Mouse (Mus musculus): ENCODE results near the gene Plaur. TPM values are rescaled to one million over a fixed set of nuclear protein-coding genes. Genes with fewer than 3 reads are reported as not detected.

Gene Plaur
- polyA plus RNA-seq, 1 experiment from 2014 or later, result 2.0 TPM

- H3K27me3 ChIP-seq (replicated peaks; ENCODE audit: control insufficient read depth, insufficient read depth, low read length), result no peaks in the 10 kb centered on the region
- no peak overlapping the region for H3K27ac ChIP-seq (ENCODE audit: low read depth, low read length)
- no peak overlapping the region for H3K9ac ChIP-seq (ENCODE audit: low read length)
- H3K36me3 ChIP-seq (ENCODE audit: control insufficient read depth, insufficient read depth, low read length), result no peaks in the 10 kb centered on the region
- WGBS, result 89% methylated on average over 5 of the region's 5 CpGs
- H3K9me3 ChIP-seq (replicated peaks; ENCODE audit: control insufficient read depth, low read length), result no peaks in the 10 kb centered on the region
- DNase-seq (ENCODE audit: low spot score), result no peak
- ATAC-seq, result no peak
- no peak overlapping the region for H3K4me2 ChIP-seq (ENCODE audit: low read length)
- no peaks in the 10 kb centered on the region for H3K4me1 ChIP-seq (ENCODE audit: control insufficient read depth, insufficient read depth, low read length)
- no peak overlapping the region for H3K4me3 ChIP-seq (ENCODE audit: low read depth, low read length)
These were observed 6.6 kb upstream of the Plaur start for GRCm38 (mm10) chr7:24455726-24456125.

DNA sequence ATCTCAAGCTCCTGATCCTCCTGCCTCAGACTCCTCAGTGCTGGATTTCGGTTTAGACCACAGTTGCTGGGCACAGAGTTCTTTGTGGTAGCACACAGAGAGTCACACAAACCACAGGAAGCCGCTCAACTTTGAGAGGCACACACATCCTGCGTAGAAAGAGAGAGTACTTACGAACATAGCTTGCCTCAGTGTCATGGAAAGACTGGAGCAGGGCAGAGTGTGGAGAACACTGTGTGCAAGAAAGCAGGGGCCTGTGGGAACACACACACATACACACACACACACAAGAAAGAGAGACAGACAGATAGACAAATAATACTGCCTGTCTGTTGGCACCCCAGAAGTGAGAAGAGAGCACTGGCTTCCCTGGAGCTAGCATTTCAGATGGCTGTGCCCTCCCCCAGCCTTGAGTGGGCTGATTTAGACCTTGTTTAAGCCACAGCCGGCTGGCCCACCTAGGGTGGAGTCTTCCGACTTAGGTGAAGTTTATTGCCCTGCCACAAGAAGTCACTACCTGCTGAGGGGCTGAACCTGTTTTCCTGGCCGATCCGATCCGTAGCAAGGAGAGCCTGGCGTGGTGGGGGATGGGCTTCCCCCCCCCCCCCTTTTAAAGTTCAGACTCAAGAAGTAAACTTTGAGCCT lies 4.4 kb upstream of the Plaur start:
- Histone ChIP-seq H3K27ac (ENCODE audit: low read depth, low read length) (no peak overlapping the region), H3K4me1 (ENCODE audit: control insufficient read depth, insufficient read depth, low read length) (no peaks in the 10 kb centered on the region), H3K4me2 (ENCODE audit: low read length) (no peak overlapping the region), H3K4me3 (ENCODE audit: low read depth, low read length) (no peak overlapping the region), H3K9ac (ENCODE audit: low read length) (no peak overlapping the region), H3K9me3 (replicated peaks; ENCODE audit: control insufficient read depth, low read length) (no peaks in the 10 kb centered on the region), H3K27me3 (replicated peaks; ENCODE audit: control insufficient read depth, insufficient read depth, low read length) (no peaks in the 10 kb centered on the region), H3K36me3 (ENCODE audit: control insufficient read depth, insufficient read depth, low read length) (no peaks in the 10 kb centered on the region)
- WGBS, result 83% methylated on average over 10 of the region's 10 CpGs
- no peak for DNase-seq (ENCODE audit: low spot score)
- no peak for ATAC-seq

- no peak overlapping the region for H3K27ac ChIP-seq (ENCODE audit: low read depth, low read length)
- DNase-seq (ENCODE audit: low spot score) (no peak), ATAC-seq (no peak)
- no peak overlapping the region for H3K4me3 ChIP-seq (ENCODE audit: low read depth, low read length)
- 87% methylated on average over 5 of the region's 5 CpGs for WGBS
- no peaks in the 10 kb centered on the region for H3K9me3 ChIP-seq (replicated peaks; ENCODE audit: control insufficient read depth, low read length)
- H3K4me1 ChIP-seq (ENCODE audit: control insufficient read depth, insufficient read depth, low read length), result no peaks in the 10 kb centered on the region
- no peaks in the 10 kb centered on the region for H3K36me3 ChIP-seq (ENCODE audit: control insufficient read depth, insufficient read depth, low read length)
- no peak overlapping the region for H3K4me2 ChIP-seq (ENCODE audit: low read length)
- no peak overlapping the region for H3K9ac ChIP-seq (ENCODE audit: low read length)
- H3K27me3 ChIP-seq (replicated peaks; ENCODE audit: control insufficient read depth, insufficient read depth, low read length), result no peaks in the 10 kb centered on the region
These were observed 2.8 kb upstream of the Plaur start for GRCm38 (mm10) chr7:24459440-24459839.

- Histone ChIP-seq H3K27me3 (replicated peaks; ENCODE audit: control insufficient read depth, insufficient read depth, low read length) (no peaks in the 10 kb centered on the region), H3K9me3 (replicated peaks; ENCODE audit: control insufficient read depth, low read length) (no peaks in the 10 kb centered on the region), H3K36me3 (ENCODE audit: control insufficient read depth, insufficient read depth, low read length) (no peaks in the 10 kb centered on the region), H3K9ac (ENCODE audit: low read length) (no peak overlapping the region), H3K4me1 (ENCODE audit: control insufficient read depth, insufficient read depth, low read length) (no peaks in the 10 kb centered on the region), H3K27ac (ENCODE audit: low read depth, low read length) (no peak overlapping the region), H3K4me2 (ENCODE audit: low read length) (no peak overlapping the region), H3K4me3 (ENCODE audit: low read depth, low read length) (no peak overlapping the region)
- ATAC-seq (no peak), DNase-seq (ENCODE audit: low spot score) (no peak)
- 77% methylated on average over 3 of the region's 3 CpGs for WGBS
These were observed 2.4 kb upstream of the Plaur start for GRCm38 (mm10) chr7:24459843-24460242.

GRCm38 (mm10) chr7:24461376-24462051 lies 770 bp upstream of the Plaur start:
- ATAC-seq (no peak), DNase-seq (ENCODE audit: low spot score) (no peak)
- Histone ChIP-seq H3K4me3 (ENCODE audit: low read depth, low read length) (no peak overlapping the region), H3K27ac (ENCODE audit: low read depth, low read length) (no peak overlapping the region), H3K27me3 (replicated peaks; ENCODE audit: control insufficient read depth, insufficient read depth, low read length) (no peaks in the 10 kb centered on the region), H3K4me1 (ENCODE audit: control insufficient read depth, insufficient read depth, low read length) (no peaks in the 10 kb centered on the region), H3K9ac (ENCODE audit: low read length) (no peak overlapping the region), H3K4me2 (ENCODE audit: low read length) (no peak overlapping the region), H3K36me3 (ENCODE audit: control insufficient read depth, insufficient read depth, low read length) (no peaks in the 10 kb centered on the region), H3K9me3 (replicated peaks; ENCODE audit: control insufficient read depth, low read length) (no peaks in the 10 kb centered on the region)
- 74% methylated on average over 14 of the region's 14 CpGs for WGBS

GRCm38 (mm10) chr7:24466835-24467234 lies 4.6 kb downstream of the Plaur start:
- no peaks in the 10 kb centered on the region for H3K27me3 ChIP-seq (replicated peaks; ENCODE audit: control insufficient read depth, insufficient read depth, low read length)
- no peak for ATAC-seq
- no peak for DNase-seq (ENCODE audit: low spot score)
- WGBS, result 88% methylated on average over 6 of the region's 6 CpGs
- no peaks in the 10 kb centered on the region for H3K9me3 ChIP-seq (replicated peaks; ENCODE audit: control insufficient read depth, low read length)
- H3K4me2 ChIP-seq (ENCODE audit: low read length), result no peak overlapping the region
- no peak overlapping the region for H3K4me3 ChIP-seq (ENCODE audit: low read depth, low read length)
- no peak overlapping the region for H3K27ac ChIP-seq (ENCODE audit: low read depth, low read length)
- no peaks in the 10 kb centered on the region for H3K4me1 ChIP-seq (ENCODE audit: control insufficient read depth, insufficient read depth, low read length)
- no peak overlapping the region for H3K9ac ChIP-seq (ENCODE audit: low read length)
- no peaks in the 10 kb centered on the region for H3K36me3 ChIP-seq (ENCODE audit: control insufficient read depth, insufficient read depth, low read length)

DNA sequence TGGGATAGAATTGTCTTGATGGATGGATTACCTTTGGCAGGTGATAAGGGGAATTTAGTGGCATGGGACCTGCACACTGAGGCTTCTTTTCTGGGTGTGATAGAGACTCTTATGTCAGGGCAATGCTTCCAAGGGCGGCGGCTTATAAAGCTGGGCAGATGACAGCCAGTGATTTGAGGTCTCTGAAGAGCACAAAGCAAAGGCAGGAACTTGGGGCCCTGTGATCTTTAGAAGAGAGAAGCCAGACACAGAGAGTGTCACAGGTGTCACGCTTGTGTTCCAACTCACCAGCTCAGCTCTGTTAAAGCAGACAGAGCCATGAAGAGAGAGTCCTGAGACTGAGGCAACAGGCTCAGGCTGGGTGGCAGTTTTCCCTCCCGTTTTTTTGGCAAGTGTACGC lies 5.6 kb downstream of the Plaur start:
- Histone ChIP-seq H3K4me3 (ENCODE audit: low read depth, low read length) (no peak overlapping the region), H3K27me3 (replicated peaks; ENCODE audit: control insufficient read depth, insufficient read depth, low read length) (no peaks in the 10 kb centered on the region), H3K27ac (ENCODE audit: low read depth, low read length) (no peak overlapping the region), H3K9me3 (replicated peaks; ENCODE audit: control insufficient read depth, low read length) (no peaks in the 10 kb centered on the region), H3K36me3 (ENCODE audit: control insufficient read depth, insufficient read depth, low read length) (no peaks in the 10 kb centered on the region), H3K4me1 (ENCODE audit: control insufficient read depth, insufficient read depth, low read length) (no peaks in the 10 kb centered on the region), H3K9ac (ENCODE audit: low read length) (no peak overlapping the region), H3K4me2 (ENCODE audit: low read length) (no peak overlapping the region)
- DNase-seq (ENCODE audit: low spot score) (no peak), ATAC-seq (no peak)
- WGBS, result 86% methylated on average over 5 of the region's 5 CpGs

- H3K4me2 ChIP-seq (ENCODE audit: low read length), result no peak overlapping the region
- no peak overlapping the region for H3K4me3 ChIP-seq (ENCODE audit: low read depth, low read length)
- H3K27me3 ChIP-seq (replicated peaks; ENCODE audit: control insufficient read depth, insufficient read depth, low read length), result no peaks in the 10 kb centered on the region
- H3K9me3 ChIP-seq (replicated peaks; ENCODE audit: control insufficient read depth, low read length), result no peaks in the 10 kb centered on the region
- no peaks in the 10 kb centered on the region for H3K4me1 ChIP-seq (ENCODE audit: control insufficient read depth, insufficient read depth, low read length)
- no peaks in the 10 kb centered on the region for H3K36me3 ChIP-seq (ENCODE audit: control insufficient read depth, insufficient read depth, low read length)
- no peak overlapping the region for H3K9ac ChIP-seq (ENCODE audit: low read length)
- no peak overlapping the region for H3K27ac ChIP-seq (ENCODE audit: low read depth, low read length)
- no peak for DNase-seq (ENCODE audit: low spot score)
- 83% methylated on average over 3 of the region's 3 CpGs for WGBS
- no peak for ATAC-seq
These were observed 6.8 kb downstream of the Plaur start for GRCm38 (mm10) chr7:24469126-24469525.

- H3K9ac ChIP-seq (ENCODE audit: low read length), result no peak overlapping the region
- no peaks in the 10 kb centered on the region for H3K4me1 ChIP-seq (ENCODE audit: control insufficient read depth, insufficient read depth, low read length)
- no peak for ATAC-seq
- DNase-seq (ENCODE audit: low spot score), result no peak
- 97% methylated on average over 7 of the region's 7 CpGs for WGBS
- H3K27ac ChIP-seq (ENCODE audit: low read depth, low read length), result no peak overlapping the region
- no peaks in the 10 kb centered on the region for H3K9me3 ChIP-seq (replicated peaks; ENCODE audit: control insufficient read depth, low read length)
- H3K4me3 ChIP-seq (ENCODE audit: low read depth, low read length), result no peak overlapping the region
- no peaks in the 10 kb centered on the region for H3K27me3 ChIP-seq (replicated peaks; ENCODE audit: control insufficient read depth, insufficient read depth, low read length)
- no peaks in the 10 kb centered on the region for H3K36me3 ChIP-seq (ENCODE audit: control insufficient read depth, insufficient read depth, low read length)
- H3K4me2 ChIP-seq (ENCODE audit: low read length), result no peak overlapping the region
These were observed 8.1 kb downstream of the Plaur start for GRCm38 (mm10) chr7:24470356-24470755.
